Mouse (Mus musculus): ENCODE data around the gene Dyrk1b.

- TF ChIP-seq MAFK (IDR thresholded peaks at IDR 0.05; ENCODE audit: insufficient read depth, low read depth, low read length) (no peak), HCFC1 (IDR thresholded peaks at IDR 0.05; ENCODE audit: borderline replicate concordance, insufficient read depth, low read length) (no peak), CHD2 (IDR thresholded peaks at IDR 0.05; ENCODE audit: low read depth, low read length) (no peak)
Measured at GRCm38 (mm10) chr7:28168320-28169115, 10.8 kb upstream of the Dyrk1b start.

All from ES-E14 (cell line).